Mouse (Mus musculus): ENCODE results near the gene Sept9.

DNA sequence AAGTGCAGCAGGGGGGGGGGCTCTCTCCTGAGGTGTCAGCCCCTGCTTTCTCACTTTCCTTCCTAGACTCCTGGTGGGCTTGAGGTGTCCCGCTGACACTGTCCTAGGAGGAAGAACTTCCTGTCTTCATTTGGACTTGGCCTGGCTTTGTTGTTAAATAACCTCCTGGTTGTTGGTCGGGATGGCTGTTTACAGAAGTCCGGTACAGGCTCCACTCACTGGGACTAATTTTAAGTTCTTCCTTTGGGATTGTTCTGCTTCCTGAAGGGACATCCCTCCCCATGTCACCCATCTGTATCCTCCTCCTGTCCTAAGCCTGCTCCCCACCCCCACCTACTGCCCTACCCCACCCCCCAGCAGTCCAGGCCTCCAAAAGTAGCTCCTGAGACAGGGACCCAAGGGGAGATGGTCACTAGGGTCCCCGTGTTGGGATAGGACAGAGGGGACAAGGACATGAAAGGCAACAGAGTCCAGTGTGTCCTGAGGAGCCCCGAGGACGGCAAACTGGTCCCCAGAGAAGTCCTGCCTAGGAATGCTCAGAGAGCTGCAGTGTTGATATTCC, 84.5 kb downstream of the Sept9 start:
- no peak for TF ChIP-seq TAL1 (IDR thresholded peaks at IDR 0.05; ENCODE audit: low read length)
- TF ChIP-seq GATA1 (IDR thresholded peaks at IDR 0.05; ENCODE audit: low read length) = no peak
